Mouse (Mus musculus): ENCODE measurements at regions not wholly inside any gene's neighbourhood (a gene's known extent, or its start where the extent isn't known, plus 50 kb on each side); places are given as distances from the start of the nearest gene placed in this dataset.

GRCm38 (mm10) chr6:81733527-81733926 is 189.9 kb upstream of the Gcfc2 start:
- no peaks in the 10 kb centered on the region for H3K27me3 ChIP-seq (ENCODE audit: control insufficient read depth, insufficient read depth, low read length, poor library complexity, severe bottlenecking)
- no peak for DNase-seq (ENCODE audit: low read depth, low spot score)
- no peaks in the 10 kb centered on the region for H3K36me3 ChIP-seq (ENCODE audit: control insufficient read depth, insufficient read depth, low read length, poor library complexity, severe bottlenecking)

DNA sequence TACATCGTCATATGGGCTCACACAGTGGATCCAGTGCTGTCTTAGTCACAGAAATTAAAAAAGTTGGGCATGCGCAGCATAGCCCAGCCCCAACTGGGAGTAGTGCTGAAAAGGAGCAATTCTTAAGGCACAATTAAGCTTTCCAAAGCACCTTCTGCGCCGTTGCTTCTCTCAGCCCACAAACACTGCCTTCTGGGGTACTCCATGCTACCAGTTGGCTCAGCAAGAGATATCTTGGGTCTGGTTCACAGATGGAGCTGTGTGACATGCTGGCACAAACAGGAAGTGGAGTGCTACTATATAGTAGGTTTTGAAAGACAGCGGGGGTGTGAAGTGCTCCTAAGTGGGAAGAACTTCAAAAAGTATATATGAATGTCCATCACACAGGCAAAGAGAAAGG is 185.0 kb upstream of the Gcfc2 start:
- H3K27me3 ChIP-seq (ENCODE audit: control insufficient read depth, insufficient read depth, low read length, poor library complexity, severe bottlenecking): no peaks in the 10 kb centered on the region
- no peaks in the 10 kb centered on the region for H3K36me3 ChIP-seq (ENCODE audit: control insufficient read depth, insufficient read depth, low read length, poor library complexity, severe bottlenecking)
- DNase-seq (ENCODE audit: low read depth, low spot score): no peak

- DNase-seq (ENCODE audit: low read depth, low spot score): no peak
- H3K27me3 ChIP-seq (ENCODE audit: control insufficient read depth, insufficient read depth, low read length, poor library complexity, severe bottlenecking): no peaks in the 10 kb centered on the region
Observed at GRCm38 (mm10) chr6:81749681-81750080, 173.8 kb upstream of the Gcfc2 start.

GRCm38 (mm10) chr6:81751631-81752030 is 171.8 kb upstream of the Gcfc2 start:
- no peaks in the 10 kb centered on the region for H3K36me3 ChIP-seq (ENCODE audit: control insufficient read depth, insufficient read depth, low read length, poor library complexity, severe bottlenecking)
- DNase-seq (ENCODE audit: low read depth, low spot score): no peak
- H3K27me3 ChIP-seq (ENCODE audit: control insufficient read depth, insufficient read depth, low read length, poor library complexity, severe bottlenecking): no peaks in the 10 kb centered on the region

More at GRCm38 (mm10) chr6:81749681-81750080, 173.8 kb upstream of the Gcfc2 start:
- H3K36me3 ChIP-seq (ENCODE audit: control insufficient read depth, insufficient read depth, low read length, poor library complexity, severe bottlenecking): no peaks in the 10 kb centered on the region

DNA sequence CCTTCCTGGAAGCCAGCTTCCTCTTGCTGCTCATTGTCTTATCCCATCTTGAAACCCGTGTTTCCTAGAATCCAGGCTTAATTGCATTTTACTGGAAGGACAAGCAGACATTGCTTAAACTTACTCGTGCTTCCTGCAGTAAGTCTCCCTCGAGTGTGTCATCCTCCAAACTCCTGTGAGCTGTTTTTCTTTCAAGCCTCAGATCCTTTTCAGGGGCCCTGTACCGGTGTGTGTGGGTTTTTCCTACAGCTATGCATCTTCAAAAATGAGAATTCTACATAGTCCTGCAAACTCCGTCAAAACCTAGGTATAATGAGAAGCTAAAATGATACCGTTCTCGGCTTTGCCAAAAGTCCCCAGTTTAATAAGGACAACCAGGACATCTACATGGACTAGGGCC is 167.2 kb upstream of the Gcfc2 start:
- DNase-seq (ENCODE audit: low read depth, low spot score): no peak
- no peaks in the 10 kb centered on the region for H3K27me3 ChIP-seq (ENCODE audit: control insufficient read depth, insufficient read depth, low read length, poor library complexity, severe bottlenecking)
- no peaks in the 10 kb centered on the region for H3K36me3 ChIP-seq (ENCODE audit: control insufficient read depth, insufficient read depth, low read length, poor library complexity, severe bottlenecking)

DNA sequence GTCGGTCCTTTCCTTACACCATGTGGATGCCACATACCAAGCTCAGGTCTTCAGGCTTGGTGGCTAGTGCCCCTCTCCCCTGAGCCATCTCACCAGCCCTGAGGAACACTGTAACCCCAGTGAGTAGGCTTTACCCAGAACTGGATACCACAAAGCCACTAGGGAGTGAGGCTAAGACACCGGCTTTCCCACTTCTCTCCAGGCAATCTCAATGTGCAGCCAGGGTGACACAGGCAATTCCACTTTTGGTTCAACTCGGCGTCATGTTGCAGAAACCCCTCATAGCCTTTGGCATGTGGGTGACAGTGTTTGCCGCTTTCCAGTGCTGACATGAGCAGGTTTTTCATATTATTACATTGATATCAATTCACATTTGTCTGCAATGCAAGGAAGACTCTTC is 164.6 kb upstream of the Gcfc2 start:
- H3K36me3 ChIP-seq (ENCODE audit: control insufficient read depth, insufficient read depth, low read length, poor library complexity, severe bottlenecking): no peaks in the 10 kb centered on the region
- DNase-seq (ENCODE audit: low read depth, low spot score): no peak
- no peaks in the 10 kb centered on the region for H3K27me3 ChIP-seq (ENCODE audit: control insufficient read depth, insufficient read depth, low read length, poor library complexity, severe bottlenecking)

DNA sequence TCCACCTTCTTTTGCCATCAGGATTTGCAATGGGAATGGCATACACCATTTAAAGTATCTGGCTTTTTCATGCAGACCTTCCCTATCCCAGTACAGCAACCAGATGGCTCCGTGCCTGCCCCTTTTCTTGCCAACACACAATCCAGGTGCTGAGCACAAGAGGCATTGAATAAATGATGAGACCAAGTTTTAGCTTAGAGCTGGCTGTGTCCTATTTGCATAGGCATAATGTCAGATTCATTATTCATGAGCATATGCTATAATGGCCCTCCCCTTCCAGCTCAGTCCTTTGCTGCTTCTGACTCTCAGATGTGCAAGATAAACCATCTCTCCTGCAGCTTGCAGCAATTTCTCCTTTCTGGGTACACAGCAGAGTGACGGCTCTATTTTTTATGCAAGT is 163.3 kb upstream of the Gcfc2 start:
- no peaks in the 10 kb centered on the region for H3K36me3 ChIP-seq (ENCODE audit: control insufficient read depth, insufficient read depth, low read length, poor library complexity, severe bottlenecking)

DNA sequence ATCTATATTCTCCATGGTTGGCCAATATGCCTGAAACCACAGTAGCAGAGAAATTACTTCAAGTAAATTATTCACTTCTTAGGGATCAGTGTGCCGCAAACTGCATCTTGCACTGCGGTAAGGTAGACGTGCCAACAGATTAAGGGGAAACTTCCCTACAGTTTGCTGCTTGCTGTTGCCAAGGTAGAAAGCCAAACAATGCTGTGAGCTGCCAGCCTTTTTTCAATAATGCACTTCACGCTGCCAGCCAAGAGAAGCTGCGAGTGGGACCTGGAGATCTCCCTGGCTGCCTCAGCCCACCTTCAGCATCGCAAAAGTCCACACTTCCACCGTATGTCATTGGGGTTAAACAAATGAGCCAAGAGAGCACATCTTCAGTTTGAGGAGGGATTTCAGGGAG is 157.6 kb upstream of the Gcfc2 start:
- Histone ChIP-seq H3K27me3 (ENCODE audit: control insufficient read depth, insufficient read depth, low read length, poor library complexity, severe bottlenecking) (no peaks in the 10 kb centered on the region), H3K36me3 (ENCODE audit: control insufficient read depth, insufficient read depth, low read length, poor library complexity, severe bottlenecking) (no peaks in the 10 kb centered on the region)
- DNase-seq (ENCODE audit: low read depth, low spot score): no peak

More for the DNA sequence above, 163.3 kb upstream of the Gcfc2 start:
- no peak for DNase-seq (ENCODE audit: low read depth, low spot score)
- H3K27me3 ChIP-seq (ENCODE audit: control insufficient read depth, insufficient read depth, low read length, poor library complexity, severe bottlenecking): no peaks in the 10 kb centered on the region

GRCm38 (mm10) chr6:81766800-81767199 is 156.7 kb upstream of the Gcfc2 start:
- Histone ChIP-seq H3K36me3 (ENCODE audit: control insufficient read depth, insufficient read depth, low read length, poor library complexity, severe bottlenecking) (no peaks in the 10 kb centered on the region), H3K27me3 (ENCODE audit: control insufficient read depth, insufficient read depth, low read length, poor library complexity, severe bottlenecking) (no peaks in the 10 kb centered on the region)
- no peak for DNase-seq (ENCODE audit: low read depth, low spot score)

DNA sequence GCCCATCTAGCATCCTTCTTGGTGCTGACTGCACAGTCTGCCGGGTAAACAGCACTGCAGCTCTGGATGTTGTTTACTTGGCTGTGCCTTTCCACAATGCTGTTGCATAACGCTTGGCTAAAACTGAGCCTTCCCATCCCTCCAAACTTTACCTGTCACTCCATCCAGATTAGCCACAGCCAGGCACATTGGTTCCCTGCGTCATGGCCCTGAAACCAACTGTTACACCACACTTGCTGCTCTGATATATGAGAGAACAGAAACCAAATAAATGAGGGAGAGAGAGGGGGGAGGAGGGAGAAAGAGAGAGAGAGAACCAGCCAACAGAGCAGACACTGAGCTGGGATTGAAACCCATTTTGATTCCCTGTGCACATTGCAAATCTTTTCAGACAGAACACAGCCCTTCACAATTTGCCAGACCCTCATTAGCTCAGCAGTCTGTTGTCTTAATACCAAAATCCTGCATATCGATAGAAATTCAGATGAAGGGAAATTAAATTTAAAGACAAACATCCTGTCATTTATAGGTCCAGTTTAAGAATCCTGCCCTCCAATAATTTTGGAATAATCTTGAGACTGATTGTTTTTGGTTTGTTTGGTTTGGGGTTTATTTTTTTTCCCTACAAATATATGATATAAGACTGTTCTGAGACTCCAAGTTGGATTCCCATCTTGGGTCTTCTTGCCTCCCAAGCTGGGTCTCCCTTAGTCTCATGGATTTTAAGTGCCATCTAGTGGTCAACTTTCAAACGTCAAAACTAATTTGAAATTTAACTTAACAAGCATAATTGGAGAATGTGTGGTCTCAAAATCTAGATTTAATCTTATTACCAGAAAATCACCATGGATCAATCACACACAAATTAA is 154.6 kb upstream of the Gcfc2 start:
- no peak for DNase-seq (ENCODE audit: low read depth, low spot score)
- Histone ChIP-seq H3K27me3 (ENCODE audit: control insufficient read depth, insufficient read depth, low read length, poor library complexity, severe bottlenecking) (no peaks in the 10 kb centered on the region), H3K36me3 (ENCODE audit: control insufficient read depth, insufficient read depth, low read length, poor library complexity, severe bottlenecking) (no peaks in the 10 kb centered on the region)

DNA sequence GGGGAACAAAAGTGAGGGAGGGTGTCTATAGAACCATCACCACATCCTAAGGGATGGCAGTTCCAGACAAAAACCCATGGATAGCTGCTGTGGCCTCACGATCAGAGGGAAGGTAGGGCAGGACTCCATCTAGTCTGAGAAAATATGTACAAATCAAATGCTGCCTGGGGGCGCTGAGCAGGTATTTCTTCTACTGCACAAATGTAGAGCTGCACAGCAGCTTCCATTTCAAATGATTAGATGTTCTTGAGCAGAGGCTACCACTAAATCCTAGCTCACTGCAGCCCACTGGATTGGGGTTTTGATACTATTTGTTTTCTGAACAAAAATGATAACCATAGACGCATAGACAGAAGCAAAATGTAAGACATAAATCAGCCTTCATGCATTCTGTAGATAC is 153.2 kb upstream of the Gcfc2 start:
- H3K27me3 ChIP-seq (ENCODE audit: control insufficient read depth, insufficient read depth, low read length, poor library complexity, severe bottlenecking): no peaks in the 10 kb centered on the region
- DNase-seq (ENCODE audit: low read depth, low spot score): no peak
- no peaks in the 10 kb centered on the region for H3K36me3 ChIP-seq (ENCODE audit: control insufficient read depth, insufficient read depth, low read length, poor library complexity, severe bottlenecking)

DNA sequence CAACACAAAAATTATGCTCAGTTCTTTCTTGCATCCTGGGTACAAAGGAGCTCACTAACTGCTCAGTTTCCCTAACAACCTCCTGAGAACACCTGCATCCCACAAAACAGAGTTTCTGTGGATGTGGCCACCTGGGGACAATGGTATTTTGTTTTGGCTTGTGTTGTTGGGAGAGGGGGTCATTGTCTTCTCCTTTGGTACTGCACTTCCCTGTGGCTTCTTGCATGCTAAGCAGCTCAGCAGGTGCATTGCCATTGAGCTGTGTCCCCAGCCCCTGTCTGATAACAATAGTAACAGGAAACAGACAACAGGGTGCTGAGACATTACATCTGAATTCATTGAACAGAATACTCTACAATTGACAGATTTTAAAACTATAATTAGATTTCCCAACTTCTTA is 151.6 kb upstream of the Gcfc2 start:
- Histone ChIP-seq H3K36me3 (ENCODE audit: control insufficient read depth, insufficient read depth, low read length, poor library complexity, severe bottlenecking) (no peaks in the 10 kb centered on the region), H3K27me3 (ENCODE audit: control insufficient read depth, insufficient read depth, low read length, poor library complexity, severe bottlenecking) (no peaks in the 10 kb centered on the region)
- DNase-seq (ENCODE audit: low read depth, low spot score): no peak

- DNase-seq (ENCODE audit: low read depth, low spot score): no peak
- H3K36me3 ChIP-seq (ENCODE audit: control insufficient read depth, insufficient read depth, low read length, poor library complexity, severe bottlenecking): no peaks in the 10 kb centered on the region
- H3K27me3 ChIP-seq (ENCODE audit: control insufficient read depth, insufficient read depth, low read length, poor library complexity, severe bottlenecking): no peaks in the 10 kb centered on the region
Observed at GRCm38 (mm10) chr6:81782131-81782530, 141.3 kb upstream of the Gcfc2 start.

DNA sequence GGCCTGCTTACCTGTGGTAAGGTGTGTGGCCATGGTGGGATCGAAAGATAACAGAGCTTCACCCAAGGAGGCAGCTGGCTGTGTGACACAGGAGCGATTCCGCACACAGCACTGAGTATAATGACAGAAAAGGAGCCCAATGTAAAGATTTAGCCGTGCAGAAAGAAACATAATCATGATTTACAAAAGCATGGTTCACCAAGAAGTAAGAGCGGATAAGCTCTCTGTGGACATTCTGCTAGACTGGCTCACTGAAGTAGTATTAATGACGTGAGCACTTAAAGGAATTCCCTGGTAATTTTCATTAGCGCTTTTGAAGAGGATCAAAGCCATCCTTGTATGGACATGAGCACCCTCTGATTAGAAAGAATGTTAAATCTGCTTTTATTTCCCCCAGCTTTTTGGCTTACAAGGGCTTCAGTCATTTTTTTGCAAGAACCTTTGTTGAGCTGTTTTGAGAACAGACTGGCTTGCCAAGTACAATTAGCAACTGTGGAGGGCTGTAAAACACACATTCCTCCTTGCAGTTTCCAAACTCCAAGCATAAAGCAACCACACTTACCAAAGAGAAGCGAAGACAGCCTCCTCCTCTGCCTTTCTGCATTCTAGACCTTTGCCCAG is 140.5 kb upstream of the Gcfc2 start:
- no peak for DNase-seq (ENCODE audit: low read depth, low spot score)
- H3K27me3 ChIP-seq (ENCODE audit: control insufficient read depth, insufficient read depth, low read length, poor library complexity, severe bottlenecking): no peaks in the 10 kb centered on the region
- no peaks in the 10 kb centered on the region for H3K36me3 ChIP-seq (ENCODE audit: control insufficient read depth, insufficient read depth, low read length, poor library complexity, severe bottlenecking)

DNA sequence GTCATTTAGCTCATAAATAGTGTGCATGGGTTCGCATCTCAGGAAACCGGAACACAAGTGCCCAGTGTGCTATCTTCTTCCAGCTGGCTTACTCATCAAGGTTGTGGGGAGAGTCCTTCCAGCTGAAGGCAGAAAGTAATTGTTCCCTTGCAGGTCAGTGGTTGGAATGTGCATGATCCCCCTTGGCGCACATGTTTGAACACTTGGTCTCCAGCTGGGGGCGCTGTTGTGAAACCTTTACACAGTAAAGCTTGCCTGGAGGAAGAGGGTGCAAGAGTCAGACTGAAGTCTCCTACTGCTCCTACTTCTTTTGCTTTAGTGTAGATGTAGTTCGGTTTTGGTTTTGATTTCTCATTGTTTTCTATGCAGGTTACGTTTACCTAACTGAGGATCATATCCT is 128.2 kb upstream of the Gcfc2 start:
- Histone ChIP-seq H3K36me3 (ENCODE audit: control insufficient read depth, insufficient read depth, low read length, poor library complexity, severe bottlenecking) (no peaks in the 10 kb centered on the region), H3K27me3 (ENCODE audit: control insufficient read depth, insufficient read depth, low read length, poor library complexity, severe bottlenecking) (no peaks in the 10 kb centered on the region)
- no peak for DNase-seq (ENCODE audit: low read depth, low spot score)
